Comparison of ENCODE assay signal across 8 mouse cellular contexts in the genomic region with DNA sequence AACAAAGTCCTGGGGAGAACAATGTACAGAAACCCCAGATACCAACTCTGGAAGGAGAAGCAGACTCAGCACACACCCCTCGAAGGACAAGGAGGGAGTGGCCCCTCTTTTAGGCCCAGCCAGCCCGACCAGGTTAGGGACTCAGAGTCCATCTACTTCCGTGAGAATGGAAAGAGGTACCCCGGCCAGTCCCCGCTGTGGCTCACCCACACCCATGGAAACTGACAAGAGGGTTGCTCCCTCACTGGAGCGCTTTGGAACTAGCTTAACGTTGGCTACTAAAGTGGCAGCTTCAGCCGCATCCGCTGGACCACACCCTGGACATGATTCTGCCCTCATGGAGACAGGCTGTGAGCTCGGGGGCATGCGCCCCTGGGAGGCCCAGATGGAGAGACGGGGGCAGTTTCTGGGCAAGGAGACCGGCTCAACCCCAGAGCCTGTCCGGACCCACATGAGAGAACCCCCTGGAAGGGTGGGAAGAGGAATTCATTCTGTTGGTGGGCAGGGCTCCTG. TPM values are rescaled to one million over a fixed set of nuclear protein-coding genes. Genes with fewer than 3 reads are reported as not detected.
DNase-seq lines count a peak whose midpoint lies in the region; ATAC-seq and TF ChIP-seq lines count a peak whose summit lies in the region.

No protein-coding gene starts in this region.

- WGBS in heart, embryonic 13.5 days, result 35% methylated on average over 14 of the region's 14 CpGs
- WGBS in forebrain, postnatal 0 days, result 38% methylated on average over 14 of the region's 14 CpGs
- 66% methylated on average over 14 of the region's 14 CpGs for WGBS in liver, embryonic 14.5 days (ENCODE audit: insufficient replicate concordance)

- peak overlapping the region; percentile 99 for H3K4me2 ChIP-seq in heart, embryonic 13.5 days
- peak overlapping the region; percentile 90 for H3K4me2 ChIP-seq in forebrain, postnatal 0 days (ENCODE audit: low read depth)
- peak overlapping the region; percentile 74 for H3K4me2 ChIP-seq in liver, embryonic 14.5 days (ENCODE audit: low read depth)

- H3K27ac ChIP-seq in heart, embryonic 13.5 days (replicated peaks), result no peak overlapping the region
- H3K27ac ChIP-seq in forebrain, postnatal 0 days (ENCODE audit: low read depth, low read length), result no peak overlapping the region
- H3K27ac ChIP-seq in liver, embryonic 14.5 days, result no peak overlapping the region

- intact Hi-C loops in heart, postnatal 25 days (cut with DNase I), result loop anchor here (2.0 to 5.0 kb wide), 4 partner anchors 30 to 89 kb away; no protein-coding TSS in a partner anchor

- H3K27me3 ChIP-seq in heart, embryonic 13.5 days (replicated peaks), result peaks cover 37% of the 10 kb centered on the region
- H3K27me3 ChIP-seq in G1E (ENCODE audit: insufficient read depth, low read length), result peaks cover 13% of the 10 kb centered on the region; the same call in 1 of the 2 replicates
- H3K27me3 ChIP-seq in forebrain, postnatal 0 days (ENCODE audit: insufficient read depth, low read length), result peaks cover 9% of the 10 kb centered on the region; the same call in 1 of the 2 replicates
- peaks cover 37% of the 10 kb centered on the region for H3K27me3 ChIP-seq in liver, embryonic 14.5 days (ENCODE audit: control insufficient read depth, insufficient read depth, low read length)

- no peaks in the 10 kb centered on the region for H3K9me3 ChIP-seq in heart, embryonic 13.5 days
- no peaks in the 10 kb centered on the region for H3K9me3 ChIP-seq in G1E (replicated peaks)
- no peaks in the 10 kb centered on the region for H3K9me3 ChIP-seq in forebrain, postnatal 0 days (ENCODE audit: low read length)
- no peaks in the 10 kb centered on the region for H3K9me3 ChIP-seq in liver, embryonic 14.5 days (ENCODE audit: control insufficient read depth, low read length)

- no peak for DNase-seq in heart, postnatal 25 days (ENCODE audit: low spot score)
- no peak for DNase-seq in G1E (ENCODE audit: low spot score)
- DNase-seq in forebrain, postnatal 0 days, result no peak
- no peak for DNase-seq in liver, embryonic 14.5 days (ENCODE audit: low read depth in 3 of 3, low spot score in 3 of 3)
- DNase-seq in adrenal gland, postnatal 36 days, result no peak
- no peak for DNase-seq in T-cell, adult 2 months (ENCODE audit: low spot score)
- no peak for DNase-seq in right cerebral cortex, postnatal 25 days

- no peak for TF ChIP-seq EP300 in liver, embryonic 14.5 days (IDR thresholded peaks at IDR 0.05; ENCODE audit: low read depth)

- peak overlapping the region; percentile 81 for H3K4me3 ChIP-seq in heart, embryonic 13.5 days
- peak overlapping the region; percentile 85; the same call in 1 of the 2 replicates for H3K4me3 ChIP-seq in G1E (ENCODE audit: low read depth, low read length)
- peak overlapping the region; percentile 57 for H3K4me3 ChIP-seq in forebrain, postnatal 0 days (ENCODE audit: low read depth, low read length)
- H3K4me3 ChIP-seq in liver, embryonic 14.5 days (ENCODE audit: insufficient read depth in 1 of 2, low read depth in 2 of 2, low read length in 2 of 2), result no peak overlapping the region

- H3K36me3 ChIP-seq in heart, embryonic 13.5 days, result peaks cover 24% of the 10 kb centered on the region; the same call in 1 of the 2 replicates
- H3K36me3 ChIP-seq in G1E (replicated peaks), result peaks cover 56% of the 10 kb centered on the region
- no peaks in the 10 kb centered on the region for H3K36me3 ChIP-seq in forebrain, postnatal 0 days (ENCODE audit: insufficient read depth)
- no peaks in the 10 kb centered on the region for H3K36me3 ChIP-seq in liver, embryonic 14.5 days (replicated peaks; ENCODE audit: control insufficient read depth, insufficient read depth, low read depth)

- H3K4me1 ChIP-seq in heart, embryonic 13.5 days, result peaks cover 68% of the 10 kb centered on the region
- peaks cover 77% of the 10 kb centered on the region for H3K4me1 ChIP-seq in G1E (ENCODE audit: insufficient read depth, low read depth, low read length)
- peaks cover 4% of the 10 kb centered on the region; the same call in 1 of the 2 replicates for H3K4me1 ChIP-seq in forebrain, postnatal 0 days (ENCODE audit: insufficient read depth)
- peaks cover 0 to 16% of the 10 kb centered on the region in 2 experiments for H3K4me1 ChIP-seq in liver, embryonic 14.5 days (replicated peaks; ENCODE audit: control insufficient read depth in 2 of 2, insufficient read depth in 2 of 2, low read length in 1 of 2)

- no peak for ATAC-seq in heart, embryonic 13.5 days (ENCODE audit: extremely low read depth, insufficient number of reproducible peaks, low FRiP score, low TSS enrichment)
- ATAC-seq in G1E (ENCODE audit: extremely low read depth, insufficient number of reproducible peaks, low FRiP score, poor library complexity, severe bottlenecking), result no peak
- ATAC-seq in forebrain, postnatal 0 days, result no peak
- no peak for ATAC-seq in liver, embryonic 14.5 days (ENCODE audit: insufficient read depth)

- TF ChIP-seq CTCF in G1E (IDR thresholded peaks at IDR 0.05; ENCODE audit: low read depth, low read length), result no peak
- TF ChIP-seq CTCF in forebrain, postnatal 0 days (IDR thresholded peaks at IDR 0.05; ENCODE audit: low read depth), result no peak
- no peak for TF ChIP-seq CTCF in liver, embryonic 14.5 days (IDR thresholded peaks at IDR 0.05; ENCODE audit: low read depth)

- peak overlapping the region; percentile 93 for H3K9ac ChIP-seq in heart, embryonic 13.5 days
- H3K9ac ChIP-seq in forebrain, postnatal 0 days, result peak overlapping the region; percentile 70; the same call in 1 of the 2 replicates
- H3K9ac ChIP-seq in liver, embryonic 14.5 days (replicated peaks), result no peak overlapping the region

RNA-seq across cellular contexts. Expression of gene Itpkb, which starts 2.7 kb away (rescaled TPM):
- 5.0 and 5.1 TPM in 2 replicates for polyA plus RNA-seq in heart, embryonic 13.5 days (2015; fragmentation: Nextera tagmentation; extraction: Ambion mirVana)
- total RNA-seq in heart, postnatal 25 days (2021), result 10 to 100 TPM; 56.1 to 63.6 TPM
- total RNA-seq in G1E (2014; fragmentation: Nextera tagmentation) (17.2 and 17.8 TPM in 2 replicates), G1E (2017) (12.8 and 14.6 TPM in 2 replicates)
- 13.5 and 16.9 TPM in 2 replicates for polyA plus RNA-seq in G1E (2012)
- total RNA-seq in forebrain, postnatal 0 days (2014; rRNA removed), result 6.4 and 6.5 TPM in 2 replicates
- polyA plus RNA-seq in forebrain, postnatal 0 days (2015; fragmentation: Nextera tagmentation; extraction: Ambion mirVana), result 1.3 and 1.9 TPM in 2 replicates
- 1.1 and 1.3 TPM in 2 replicates for polyA plus RNA-seq in liver, embryonic 14.5 days (2012; rRNA removed)
- 0.52 and 0.88 TPM in 2 replicates for polyA plus RNA-seq in liver, embryonic 14.5 days (2014; fragmentation: Nextera tagmentation; extraction: Ambion mirVana)
- 10 to 100 TPM; 58.5 to 71.5 TPM for total RNA-seq in adrenal gland, postnatal 36 days (2021)

Comparison
In these comparisons a context has a peak if more than half of its experiments do, and no peak if none do; other contexts are left out.
1. H3K4me3 ChIP-seq: peak in heart, embryonic 13.5 days (single experiment), G1E (single experiment) and forebrain, postnatal 0 days (single experiment); none in liver, embryonic 14.5 days (0 of 2).
2. Peak in every context shown above with its lines, with median percentiles within 50 percentile points of each other: H3K4me2 ChIP-seq.